Mouse (Mus musculus): ENCODE measurements at regions not wholly inside any gene's neighbourhood (a gene's known extent, or its start where the extent isn't known, plus 50 kb on each side); places are given as distances from the start of the nearest gene placed in this dataset.

- Histone ChIP-seq H3K4me2 (no peak overlapping the region), H3K9me3 (ENCODE audit: control insufficient read depth, low read length) (no peaks in the 10 kb centered on the region), H3K27me3 (ENCODE audit: control insufficient read depth, insufficient read depth, low read length) (no peaks in the 10 kb centered on the region), H3K9ac (ENCODE audit: low read length) (no peak overlapping the region), H3K4me3 (ENCODE audit: low read depth, low read length) (no peak overlapping the region), H3K4me1 (ENCODE audit: control insufficient read depth, insufficient read depth, low read length) (no peaks in the 10 kb centered on the region), H3K36me3 (ENCODE audit: control insufficient read depth, insufficient read depth, low read length) (no peaks in the 10 kb centered on the region), H3K27ac (ENCODE audit: low read depth, low read length) (no peak overlapping the region)
- 67% methylated on average over 8 of the region's 8 CpGs for WGBS
- DNase-seq (ENCODE audit: low spot score, missing footprints) (no peak), ATAC-seq (ENCODE audit: low FRiP score) (no peak)
These were observed 109.3 kb downstream of the Bcl2l11 start for GRCm38 (mm10) chr2:128235127-128235526.

- peaks cover 13% of the 10 kb centered on the region for H3K4me1 ChIP-seq (ENCODE audit: control insufficient read depth, insufficient read depth, low read length)
- 92% methylated on average over 4 of the region's 4 CpGs for WGBS
- ATAC-seq (ENCODE audit: low FRiP score): no peak
These were observed 113.6 kb downstream of the Bcl2l11 start for GRCm38 (mm10) chr2:128239451-128239850.

GRCm38 (mm10) chr2:128240054-128240453 is 114.2 kb downstream of the Bcl2l11 start:
- no peak overlapping the region for H3K4me2 ChIP-seq
- H3K27ac ChIP-seq (ENCODE audit: low read depth, low read length): no peak overlapping the region
- no peak overlapping the region for H3K4me3 ChIP-seq (ENCODE audit: low read depth, low read length)
- H3K27me3 ChIP-seq (ENCODE audit: control insufficient read depth, insufficient read depth, low read length): no peaks in the 10 kb centered on the region
- ATAC-seq (ENCODE audit: low FRiP score): no peak
- no peaks in the 10 kb centered on the region for H3K36me3 ChIP-seq (ENCODE audit: control insufficient read depth, insufficient read depth, low read length)
- no peaks in the 10 kb centered on the region for H3K9me3 ChIP-seq (ENCODE audit: control insufficient read depth, low read length)
- 56% methylated on average over 4 of the region's 4 CpGs for WGBS
- no peak overlapping the region for H3K9ac ChIP-seq (ENCODE audit: low read length)
- peaks cover 13% of the 10 kb centered on the region for H3K4me1 ChIP-seq (ENCODE audit: control insufficient read depth, insufficient read depth, low read length)
- no peak for DNase-seq (ENCODE audit: low spot score, missing footprints)

More at GRCm38 (mm10) chr2:128239451-128239850, 113.6 kb downstream of the Bcl2l11 start:
- no peak overlapping the region for H3K4me2 ChIP-seq
- H3K9me3 ChIP-seq (ENCODE audit: control insufficient read depth, low read length): no peaks in the 10 kb centered on the region
- no peak overlapping the region for H3K4me3 ChIP-seq (ENCODE audit: low read depth, low read length)
- no peaks in the 10 kb centered on the region for H3K27me3 ChIP-seq (ENCODE audit: control insufficient read depth, insufficient read depth, low read length)
- no peak overlapping the region for H3K27ac ChIP-seq (ENCODE audit: low read depth, low read length)
- no peak overlapping the region for H3K9ac ChIP-seq (ENCODE audit: low read length)
- DNase-seq (ENCODE audit: low spot score, missing footprints): no peak
- H3K36me3 ChIP-seq (ENCODE audit: control insufficient read depth, insufficient read depth, low read length): no peaks in the 10 kb centered on the region

GRCm38 (mm10) chr2:128240536-128241279 is 114.9 kb downstream of the Bcl2l11 start:
- Histone ChIP-seq H3K4me1 (ENCODE audit: control insufficient read depth, insufficient read depth, low read length) (peaks cover 13% of the 10 kb centered on the region), H3K27me3 (ENCODE audit: control insufficient read depth, insufficient read depth, low read length) (no peaks in the 10 kb centered on the region), H3K9me3 (ENCODE audit: control insufficient read depth, low read length) (no peaks in the 10 kb centered on the region), H3K36me3 (ENCODE audit: control insufficient read depth, insufficient read depth, low read length) (no peaks in the 10 kb centered on the region), H3K4me3 (ENCODE audit: low read depth, low read length) (no peak overlapping the region), H3K9ac (ENCODE audit: low read length) (no peak overlapping the region), H3K4me2 (no peak overlapping the region), H3K27ac (ENCODE audit: low read depth, low read length) (no peak overlapping the region)
- DNase-seq (ENCODE audit: low spot score, missing footprints) (peak; percentile 84), ATAC-seq (ENCODE audit: low FRiP score) (no peak)
- WGBS: 25% methylated on average over 8 of the region's 9 CpGs

- no peak overlapping the region for H3K4me2 ChIP-seq
- ATAC-seq (ENCODE audit: low FRiP score) (peak; percentile 50; the same call in 1 of the 2 replicates), DNase-seq (ENCODE audit: low spot score, missing footprints) (peak; percentile 89)
- no peaks in the 10 kb centered on the region for H3K36me3 ChIP-seq (ENCODE audit: control insufficient read depth, insufficient read depth, low read length)
- no peaks in the 10 kb centered on the region for H3K27me3 ChIP-seq (ENCODE audit: control insufficient read depth, insufficient read depth, low read length)
- peaks cover 13% of the 10 kb centered on the region for H3K4me1 ChIP-seq (ENCODE audit: control insufficient read depth, insufficient read depth, low read length)
- no peaks in the 10 kb centered on the region for H3K9me3 ChIP-seq (ENCODE audit: control insufficient read depth, low read length)
- no peak overlapping the region for H3K4me3 ChIP-seq (ENCODE audit: low read depth, low read length)
- H3K9ac ChIP-seq (ENCODE audit: low read length): peak overlapping the region; percentile 42; the same call in 1 of the 2 replicates
- WGBS: 4% methylated on average over 3 of the region's 3 CpGs
- H3K27ac ChIP-seq (ENCODE audit: low read depth, low read length): no peak overlapping the region
These were observed 115.4 kb downstream of the Bcl2l11 start for GRCm38 (mm10) chr2:128241280-128241665.

GRCm38 (mm10) chr2:128245544-128245943 is 119.7 kb downstream of the Bcl2l11 start:
- no peak overlapping the region for H3K9ac ChIP-seq (ENCODE audit: low read length)
- H3K4me1 ChIP-seq (ENCODE audit: control insufficient read depth, insufficient read depth, low read length): peaks cover 11% of the 10 kb centered on the region
- no peaks in the 10 kb centered on the region for H3K36me3 ChIP-seq (ENCODE audit: control insufficient read depth, insufficient read depth, low read length)
- H3K27me3 ChIP-seq (ENCODE audit: control insufficient read depth, insufficient read depth, low read length): no peaks in the 10 kb centered on the region
- H3K9me3 ChIP-seq (ENCODE audit: control insufficient read depth, low read length): no peaks in the 10 kb centered on the region
- ATAC-seq (ENCODE audit: low FRiP score) (no peak), DNase-seq (ENCODE audit: low spot score, missing footprints) (no peak)
- no peak overlapping the region for H3K4me2 ChIP-seq
- 86% methylated on average over 10 of the region's 10 CpGs for WGBS
- H3K27ac ChIP-seq (ENCODE audit: low read depth, low read length): no peak overlapping the region
- H3K4me3 ChIP-seq (ENCODE audit: low read depth, low read length): no peak overlapping the region

- Histone ChIP-seq H3K4me2 (no peak overlapping the region), H3K9ac (ENCODE audit: low read length) (no peak overlapping the region), H3K27ac (ENCODE audit: low read depth, low read length) (no peak overlapping the region), H3K27me3 (ENCODE audit: control insufficient read depth, insufficient read depth, low read length) (no peaks in the 10 kb centered on the region), H3K4me1 (ENCODE audit: control insufficient read depth, insufficient read depth, low read length) (no peaks in the 10 kb centered on the region), H3K9me3 (ENCODE audit: control insufficient read depth, low read length) (no peaks in the 10 kb centered on the region), H3K4me3 (ENCODE audit: low read depth, low read length) (no peak overlapping the region), H3K36me3 (ENCODE audit: control insufficient read depth, insufficient read depth, low read length) (no peaks in the 10 kb centered on the region)
- DNase-seq (ENCODE audit: low spot score, missing footprints): no peak
- 66% methylated on average over 4 of the region's 4 CpGs for WGBS
- ATAC-seq (ENCODE audit: low FRiP score): no peak
These were observed 122.1 kb downstream of the Bcl2l11 start for GRCm38 (mm10) chr2:128247967-128248366.

GRCm38 (mm10) chr2:128249188-128249587 is 123.3 kb downstream of the Bcl2l11 start:
- WGBS: 91% methylated on average over 4 of the region's 4 CpGs
- ATAC-seq (ENCODE audit: low FRiP score): no peak
- H3K4me2 ChIP-seq: no peak overlapping the region

GRCm38 (mm10) chr2:128249607-128250006 is 123.8 kb downstream of the Bcl2l11 start:
- Histone ChIP-seq H3K4me2 (no peak overlapping the region), H3K4me1 (ENCODE audit: control insufficient read depth, insufficient read depth, low read length) (no peaks in the 10 kb centered on the region), H3K27ac (ENCODE audit: low read depth, low read length) (no peak overlapping the region), H3K9ac (ENCODE audit: low read length) (no peak overlapping the region), H3K27me3 (ENCODE audit: control insufficient read depth, insufficient read depth, low read length) (no peaks in the 10 kb centered on the region), H3K9me3 (ENCODE audit: control insufficient read depth, low read length) (no peaks in the 10 kb centered on the region), H3K4me3 (ENCODE audit: low read depth, low read length) (no peak overlapping the region), H3K36me3 (ENCODE audit: control insufficient read depth, insufficient read depth, low read length) (no peaks in the 10 kb centered on the region)
- no peak for ATAC-seq (ENCODE audit: low FRiP score)
- WGBS: 96% methylated on average over 2 of the region's 2 CpGs
- no peak for DNase-seq (ENCODE audit: low spot score, missing footprints)

More at GRCm38 (mm10) chr2:128249188-128249587, 123.3 kb downstream of the Bcl2l11 start:
- no peak for DNase-seq (ENCODE audit: low spot score, missing footprints)
- Histone ChIP-seq H3K27me3 (ENCODE audit: control insufficient read depth, insufficient read depth, low read length) (no peaks in the 10 kb centered on the region), H3K9ac (ENCODE audit: low read length) (no peak overlapping the region), H3K4me1 (ENCODE audit: control insufficient read depth, insufficient read depth, low read length) (no peaks in the 10 kb centered on the region), H3K9me3 (ENCODE audit: control insufficient read depth, low read length) (no peaks in the 10 kb centered on the region), H3K36me3 (ENCODE audit: control insufficient read depth, insufficient read depth, low read length) (no peaks in the 10 kb centered on the region), H3K27ac (ENCODE audit: low read depth, low read length) (no peak overlapping the region), H3K4me3 (ENCODE audit: low read depth, low read length) (no peak overlapping the region)
